Mouse (Mus musculus) regulatory T cell (primary cell): ENCODE measurements around the gene Ccn1.

ENCODE experiments used
- in situ Hi-C: fragments of 300-600 bp; cut with MboI, MseI; formaldehyde crosslinking; loops from one replicate; pipeline ENCODE4 v1.15.1; 2025; ENCODE audit warnings: high pct_unique_total_duplicates

The Ccn1 gene

DNA sequence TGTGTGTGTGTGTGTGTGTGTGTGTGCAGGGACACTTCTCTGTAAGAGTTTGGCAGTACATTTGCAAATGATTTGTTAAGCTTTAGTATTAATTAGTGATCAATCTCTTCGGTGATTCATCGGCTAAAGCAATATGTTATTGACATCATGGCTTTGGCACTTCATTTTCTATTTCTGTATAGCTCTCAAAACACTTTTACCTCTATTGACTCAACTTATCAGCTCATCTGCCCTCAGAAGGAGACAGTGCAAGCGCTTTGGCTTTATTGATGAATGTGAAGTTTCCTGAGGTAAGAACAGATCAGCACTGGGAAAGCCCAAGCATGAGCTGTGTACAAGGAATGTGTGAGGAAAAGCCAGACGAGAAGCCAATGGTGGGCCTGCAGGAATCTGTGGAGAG is 28.6 kb downstream of the Ccn1 start:
- in situ Hi-C loops: no loop called here

DNA sequence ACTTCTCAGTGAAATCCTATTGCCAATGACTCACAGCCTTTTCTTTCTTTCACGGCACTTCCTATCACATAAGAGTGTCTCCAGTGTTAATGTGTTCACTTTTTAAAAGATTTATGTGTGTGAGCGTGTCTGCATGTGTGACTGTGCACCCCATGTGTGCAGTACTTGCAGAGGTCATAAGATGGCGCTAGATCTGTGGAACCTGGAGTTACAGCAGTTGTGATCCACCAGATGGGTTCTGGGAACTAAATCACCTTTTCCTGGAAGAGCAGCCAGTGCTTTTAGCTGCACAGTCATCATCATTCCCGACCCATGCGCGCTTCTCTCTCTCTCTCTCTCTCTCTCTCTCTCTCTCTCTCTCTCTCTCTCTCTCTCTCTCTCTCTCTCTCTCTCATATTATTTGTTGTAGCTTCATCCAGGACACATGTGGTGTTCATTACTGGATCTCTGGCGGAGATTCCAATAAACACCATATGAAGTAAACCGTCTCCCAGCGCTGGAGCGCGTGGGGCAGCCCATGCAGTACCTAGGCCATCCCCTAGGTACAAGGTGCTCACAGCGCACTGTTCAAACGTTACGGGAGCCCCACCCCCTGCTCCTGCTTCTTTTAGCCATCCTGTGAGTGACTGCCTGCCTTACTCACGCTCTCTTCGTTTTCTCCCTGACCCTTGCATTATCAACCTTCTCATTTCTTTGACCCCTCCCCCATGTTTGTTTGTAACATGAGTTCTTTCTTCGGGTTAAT is 30.0 kb downstream of the Ccn1 start:
- in situ Hi-C loops: no loop called here

DNA sequence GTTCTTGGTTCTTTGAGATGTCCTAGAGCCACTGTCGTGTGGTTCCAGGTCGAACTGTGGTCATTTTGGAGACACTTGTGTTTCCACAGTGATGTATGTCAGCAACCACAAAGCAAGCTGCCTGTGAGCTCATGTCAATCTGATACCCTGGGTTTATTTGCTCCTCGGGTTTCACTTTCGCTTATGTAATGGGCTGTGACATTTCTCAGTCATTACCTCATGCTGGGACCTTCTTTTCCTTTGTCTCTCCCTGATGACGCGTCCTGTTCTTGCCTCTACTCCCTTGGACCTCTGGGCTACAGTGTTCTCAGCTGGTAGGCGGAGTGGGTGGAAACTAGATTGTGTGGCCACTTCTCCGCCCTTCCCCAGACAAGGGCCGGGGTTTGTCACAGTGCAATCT is 31.5 kb downstream of the Ccn1 start:
- in situ Hi-C loops: no loop called here

DNA sequence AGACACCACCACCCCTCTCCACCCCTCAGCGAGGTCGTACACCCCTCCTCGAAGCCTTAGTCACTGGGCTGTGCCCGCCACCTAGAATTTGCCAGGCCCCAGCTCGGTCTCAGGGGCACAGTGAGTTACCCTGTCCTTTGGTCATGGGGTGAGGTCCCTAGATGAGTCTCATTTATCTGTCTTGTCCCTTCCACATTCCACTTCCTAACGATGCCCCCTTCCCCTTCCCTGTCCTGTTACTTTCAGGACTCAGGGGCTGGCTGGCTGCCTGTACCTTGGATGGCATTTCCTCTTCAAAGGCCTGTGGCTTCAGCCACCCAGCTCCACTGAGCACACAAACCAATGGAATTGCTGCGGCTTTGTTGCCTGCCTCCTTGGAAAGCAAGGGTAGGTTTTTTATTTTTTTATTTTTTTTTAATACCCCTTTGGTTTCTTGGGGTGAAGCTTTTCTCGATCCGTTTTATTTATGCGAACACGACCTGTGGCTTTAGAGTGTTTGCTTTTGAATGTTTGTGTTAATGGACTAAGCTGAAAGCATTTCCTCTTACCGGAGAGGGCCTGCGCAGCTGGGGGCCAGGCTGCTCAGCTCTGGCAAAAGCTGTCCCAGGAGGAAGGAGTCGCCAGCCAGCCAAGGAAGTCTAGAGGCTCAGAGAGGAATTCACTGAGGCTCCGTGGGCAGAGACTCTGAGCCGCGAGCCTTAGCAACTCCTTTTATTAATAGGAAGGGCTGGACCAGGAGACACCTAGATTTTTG is 35.2 kb downstream of the Ccn1 start:
- in situ Hi-C loops: no loop called here

DNA sequence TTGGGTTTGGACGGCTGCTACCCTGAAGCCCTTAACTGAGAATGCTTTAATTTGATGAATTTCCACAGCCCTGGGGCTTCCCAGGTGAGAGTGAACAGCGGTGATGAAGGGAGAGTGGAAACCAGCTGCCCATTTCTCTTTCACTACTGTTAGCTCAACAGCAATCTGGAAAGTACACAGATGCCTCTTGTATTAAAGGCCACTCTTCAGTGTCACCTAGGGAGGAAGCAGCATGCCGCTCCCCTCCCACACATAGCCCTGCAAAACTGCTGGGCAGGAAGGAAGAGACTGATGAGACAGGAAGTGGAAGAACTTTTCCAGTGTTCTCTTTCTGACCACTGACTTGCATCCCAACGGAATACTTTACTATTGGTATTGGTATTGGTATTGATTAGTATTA is 36.5 kb downstream of the Ccn1 start:
- in situ Hi-C loops: no loop called here

DNA sequence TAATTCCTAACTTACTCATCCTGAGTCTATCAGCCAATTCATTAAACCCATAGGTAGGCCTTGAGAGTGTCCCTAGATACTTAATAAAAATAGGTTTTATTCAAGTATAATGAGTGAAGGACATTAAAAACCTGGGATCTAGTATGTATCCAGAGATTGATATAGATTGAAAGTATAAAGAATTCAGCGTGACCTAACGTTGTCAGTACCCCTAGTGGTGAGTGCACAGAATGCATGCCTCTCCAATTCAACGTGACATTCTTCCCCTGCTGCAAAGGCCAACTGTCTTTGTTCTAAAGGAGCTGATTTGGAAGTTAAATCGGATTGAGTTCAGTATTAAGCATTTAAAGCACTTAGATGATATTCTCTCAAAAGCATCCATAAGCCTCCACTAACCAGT is 37.1 kb downstream of the Ccn1 start:
- in situ Hi-C loops: no loop called here

DNA sequence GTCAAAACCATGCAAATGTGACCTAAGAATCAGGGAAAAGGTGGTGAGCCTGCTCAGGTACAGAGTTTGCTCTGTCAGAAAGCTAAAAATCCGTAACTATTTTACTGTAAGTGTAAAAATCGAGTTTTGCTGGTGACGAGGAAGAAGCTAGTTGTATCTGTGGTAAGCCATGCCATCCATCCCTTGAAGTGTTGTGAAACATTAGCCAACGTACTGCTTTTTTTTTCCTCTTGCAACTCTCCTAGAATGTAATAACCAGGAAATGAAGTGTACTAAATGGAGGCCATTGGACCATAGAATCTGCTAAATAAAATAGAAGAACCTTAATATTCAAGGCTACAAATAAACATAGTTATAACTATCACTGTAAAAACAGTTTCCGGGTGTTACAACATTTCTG is 41.5 kb downstream of the Ccn1 start:
- in situ Hi-C loops: no loop called here

DNA sequence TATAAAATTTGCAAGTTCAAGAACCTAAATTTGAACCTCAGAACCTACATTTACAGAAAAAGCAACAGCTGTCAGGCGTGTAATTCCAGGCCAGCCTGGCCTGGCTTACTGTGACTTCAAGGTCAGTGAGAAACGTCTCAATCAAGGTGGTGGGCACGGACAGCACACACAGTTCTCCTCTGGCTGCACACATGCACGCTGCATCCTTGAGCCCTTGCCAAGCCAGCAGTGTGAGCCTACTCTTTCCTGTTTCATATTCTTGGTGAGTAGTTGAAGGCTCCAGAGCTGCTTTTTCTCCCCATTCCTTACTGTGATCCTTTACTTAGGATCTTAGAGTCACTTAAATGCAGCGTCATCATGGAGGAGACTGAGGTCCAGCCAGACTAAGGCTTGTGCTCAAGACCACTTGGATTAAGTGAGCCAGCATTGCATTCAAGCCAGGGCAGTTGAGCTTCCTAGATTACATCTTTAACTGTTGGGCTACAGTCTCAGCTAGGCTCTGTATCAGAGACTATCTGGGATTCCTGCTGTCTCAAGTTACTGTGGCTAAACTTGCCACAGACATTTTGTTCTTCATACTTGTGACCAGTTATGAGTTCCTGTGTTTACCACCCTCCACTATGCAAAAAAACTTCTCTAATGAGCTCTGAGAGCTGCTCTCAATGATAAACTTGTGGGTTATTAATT is 44.2 kb downstream of the Ccn1 start:
- in situ Hi-C loops: no loop called here

DNA sequence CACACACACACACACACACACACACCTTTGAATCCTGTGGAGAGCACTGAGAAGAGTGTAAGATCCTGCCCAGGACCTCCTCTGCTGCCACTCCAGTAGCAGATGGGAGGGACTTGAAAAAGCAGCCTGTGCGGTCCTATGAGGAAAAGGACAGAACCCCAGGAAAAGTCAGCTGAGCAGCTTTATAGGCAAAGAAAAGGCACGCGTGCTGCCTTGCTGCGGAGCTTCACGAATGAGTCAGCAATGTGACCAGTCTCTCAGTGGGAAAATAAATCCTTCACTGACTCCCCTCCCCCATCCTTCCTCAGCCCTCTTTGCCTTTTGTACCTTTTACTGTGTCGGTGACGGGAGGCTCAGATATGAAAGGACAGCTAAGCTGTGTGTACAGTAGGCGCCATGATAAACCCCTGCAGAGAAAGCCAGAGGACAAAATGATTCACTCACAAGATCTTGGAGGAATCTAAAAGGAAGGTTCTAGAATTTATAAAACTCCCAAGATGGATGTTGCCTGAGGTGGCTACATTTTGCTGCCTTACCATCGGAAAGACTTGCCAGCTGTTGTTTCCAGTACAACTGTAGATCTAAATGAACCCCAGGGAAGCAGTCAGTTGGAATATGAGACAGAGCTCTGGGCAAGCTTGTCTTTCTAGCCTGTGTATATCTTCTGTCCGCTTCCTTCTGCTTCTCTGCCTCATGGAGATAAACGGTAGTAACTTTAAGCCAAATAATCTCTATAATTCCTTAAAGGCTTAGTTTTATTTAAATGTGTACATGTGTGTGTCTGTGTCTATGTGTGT is 47.2 kb downstream of the Ccn1 start:
- in situ Hi-C loops: no loop called here

DNA sequence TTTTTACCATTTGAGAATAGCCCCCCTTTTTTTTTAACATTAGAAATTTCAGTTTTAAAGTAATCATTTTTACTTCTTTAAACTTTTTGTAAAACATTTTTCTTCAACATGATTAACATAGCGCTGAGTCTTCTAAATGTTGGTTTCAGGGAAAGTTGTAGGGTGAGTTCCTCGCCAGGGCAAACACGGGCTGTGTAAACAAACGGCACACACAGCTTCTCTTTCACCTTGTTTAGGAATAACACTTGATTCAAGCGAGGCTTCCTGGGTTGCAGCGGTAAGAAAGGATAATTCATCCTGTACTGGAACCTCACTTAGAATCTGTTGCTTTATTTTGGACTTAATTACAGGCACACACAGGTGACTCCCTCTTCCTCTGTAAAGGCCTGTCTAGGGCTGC is 48.4 kb downstream of the Ccn1 start:
- in situ Hi-C loops: no loop called here

DNA sequence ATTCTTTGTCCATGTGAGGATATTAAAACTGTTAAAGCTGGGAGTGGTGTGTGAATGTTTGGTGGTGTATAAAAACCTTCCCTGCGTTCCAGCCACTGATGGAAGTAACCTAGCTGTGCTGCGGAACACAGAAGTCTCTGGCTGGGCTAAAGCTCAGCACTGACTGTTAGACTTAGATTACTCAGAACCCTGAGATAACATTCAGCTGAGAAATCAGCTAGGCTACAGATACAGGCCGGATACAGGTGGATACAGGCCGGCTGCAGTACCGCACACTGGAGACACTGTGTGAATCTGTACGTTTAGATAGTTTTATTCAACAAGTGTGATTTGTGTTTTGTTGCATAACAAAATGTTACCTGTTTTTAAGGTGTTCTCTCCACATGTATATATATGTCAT is 49.0 kb downstream of the Ccn1 start:
- in situ Hi-C loops: no loop called here

DNA sequence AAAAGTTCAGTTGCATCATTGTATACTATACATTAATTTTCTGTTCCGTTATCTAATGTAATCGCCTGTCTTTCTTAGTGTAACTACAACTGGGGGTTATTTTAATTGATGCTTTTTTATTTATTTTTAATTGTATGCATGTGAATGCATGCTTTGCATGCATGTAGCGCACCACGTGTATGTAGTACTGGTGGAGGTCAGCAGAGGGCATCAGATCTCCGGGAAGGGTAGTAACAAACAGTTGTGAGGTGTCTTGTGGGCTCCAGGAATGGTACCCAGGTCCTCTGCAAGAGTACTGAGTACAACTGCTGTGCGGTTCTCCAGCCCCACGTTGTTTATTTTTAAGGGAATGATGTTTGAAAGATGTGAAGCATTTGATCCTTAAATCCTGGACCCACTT is 50.7 kb downstream of the Ccn1 start:
- in situ Hi-C loops: loop anchor here (25.0 kb wide), 1 partner anchor 563 kb away; no protein-coding TSS in a partner anchor
